Mouse (Mus musculus) hindbrain, embryonic 12.5 days (tissue): ENCODE measurements around the gene Gm9733. TPM values are rescaled to one million over a fixed set of nuclear protein-coding genes. Genes with fewer than 3 reads are reported as not detected.

Experiments
- polyA plus RNA-seq: library from polyadenylated mRNA; unstranded; fragments of >200 nt; fragmentation: Nextera tagmentation; extraction: Ambion mirVana; gene quantifications from 2 replicates; pipeline ENCODE4 v1.2.1, GENCODE M21; 2016

The Gm9733 gene
- polyA plus RNA-seq, 1 experiment from 2014 or later = not detected

Other genes with a start within 250 kb of the Gm9733 start
- not detected in 2 replicates for gene Sirpb1a, start 94.2 kb upstream of the Gm9733 start, polyA plus RNA-seq
- gene Sirpb1b, start 242.8 kb upstream of the Gm9733 start, polyA plus RNA-seq = not detected in 2 replicates